Mouse (Mus musculus) spleen, adult 2 months (tissue): ENCODE measurements around the gene Calcoco1. TPM values are rescaled to one million over a fixed set of nuclear protein-coding genes. Genes with fewer than 3 reads are reported as not detected.

Source experiments
- DNase-seq, 2 experiments: peaks; one replicate each; pipeline versions ENCODE4 v3.0.0 to v3.0.0-alpha.2; 2012 to 2021; ENCODE audit warnings: low spot score in 2 of 2, low read depth in 1 of 2
- H3K27ac ChIP-seq: fragments of 200-500 bp; 2 replicates; pipeline ENCODE4 v1.5.1; 2012; ENCODE audit warnings: low read length, inconsistent platforms; ENCODE audit not compliant: insufficient read depth
- H3K27me3 ChIP-seq: fragments of 200-500 bp; 2 replicates; pipeline ENCODE4 v1.6.1; 2012; ENCODE audit warnings: mild to moderate bottlenecking, moderate library complexity, low read length, inconsistent platforms; ENCODE audit not compliant: control insufficient read depth, insufficient read depth
- H3K36me3 ChIP-seq: fragments of 200-500 bp; 2 replicates; pipeline ENCODE4 v1.6.1; 2012; ENCODE audit warnings: mild to moderate bottlenecking, low read length, inconsistent platforms; ENCODE audit not compliant: control insufficient read depth, insufficient read depth
- H3K4me1 ChIP-seq: fragments of 200-500 bp; 2 replicates; pipeline ENCODE4 v1.6.1; 2011; ENCODE audit warnings: inconsistent platforms; ENCODE audit not compliant: control insufficient read depth, insufficient read depth, insufficient read length
- H3K4me3 ChIP-seq: fragments of 200-500 bp; 2 replicates; pipeline ENCODE4 v1.5.1; 2011; ENCODE audit warnings: mild to moderate bottlenecking, inconsistent platforms; ENCODE audit not compliant: insufficient read depth, insufficient read length; ENCODE audit errors: extremely low read depth
- CTCF ChIP-seq: fragments of 200-500 bp; IDR thresholded peaks from 2 replicates; pipeline ENCODE4 v1.5.1; 2011; ENCODE audit warnings: mild to moderate bottlenecking, inconsistent platforms; ENCODE audit not compliant: insufficient read depth, insufficient read length, insufficient replicate concordance; ENCODE audit errors: extremely low read depth
- POLR2A ChIP-seq: fragments of 200-500 bp; IDR thresholded peaks from 2 replicates; pipeline ENCODE4 v1.6.1; 2011; ENCODE audit warnings: low read depth, low read length, inconsistent platforms
- WGBS: fragments of 180-500 bp; shearing (Covaris S2); methylation state at CpG from one replicate; pipeline ENCODE4 v1.1.7; 2018; 5-methylcytosine and 5-hydroxymethylcytosine counted together
- polyA plus RNA-seq: library from polyadenylated mRNA; depleted of rRNA; stranded (reverse); fragments of >200 nt; gene quantifications from 2 replicates; pipeline ENCODE4 v1.2.3, GENCODE M21; 2012

Gene Calcoco1
- polyA plus RNA-seq, 1 experiment, result 34.9 TPM

- Histone ChIP-seq H3K4me3 (no peak overlapping the region), H3K27ac (no peak overlapping the region), H3K27me3 (peaks cover 25% of the 10 kb centered on the region), H3K36me3 (no peaks in the 10 kb centered on the region), H3K4me1 (peaks cover 10% of the 10 kb centered on the region)
- 48% methylated on average over 3 of the region's 3 CpGs for WGBS
- DNase-seq, result no peak
- TF ChIP-seq POLR2A, result no peak
- TF ChIP-seq CTCF, result no peak
Observed at GRCm38 (mm10) chr15:102696899-102697298, 25.1 kb downstream of the Calcoco1 start.

GRCm38 (mm10) chr15:102693600-102693999 lies 28.4 kb downstream of the Calcoco1 start:
- Histone ChIP-seq H3K4me1 (peaks cover 10% of the 10 kb centered on the region), H3K27ac (no peak overlapping the region), H3K27me3 (peaks cover 28% of the 10 kb centered on the region), H3K4me3 (no peak overlapping the region), H3K36me3 (no peaks in the 10 kb centered on the region)
- 8% methylated on average over 11 of the region's 11 CpGs for WGBS
- TF ChIP-seq POLR2A (no peak), CTCF (no peak)
- DNase-seq, result no peak

GRCm38 (mm10) chr15:102692991-102693411 lies 29.0 kb downstream of the Calcoco1 start:
- peak overlapping the region; percentile 48; the same call in 1 of the 2 replicates for H3K4me3 ChIP-seq
- peaks cover 28% of the 10 kb centered on the region for H3K27me3 ChIP-seq
- DNase-seq, result peak in 1 of 2 experiments; percentile 18
- WGBS, result under 1% methylated on average over 32 of the region's 32 CpGs
- H3K27ac ChIP-seq, result no peak overlapping the region
- TF ChIP-seq CTCF (peak; percentile 38; the same call in 1 of the 2 replicates), POLR2A (no peak)
- H3K4me1 ChIP-seq, result peaks cover 10% of the 10 kb centered on the region
- H3K36me3 ChIP-seq, result no peaks in the 10 kb centered on the region

- 9% methylated on average over 26 of the region's 26 CpGs for WGBS
- peaks cover 10% of the 10 kb centered on the region for H3K4me1 ChIP-seq
- TF ChIP-seq CTCF, result no peak
- TF ChIP-seq POLR2A, result no peak
- no peaks in the 10 kb centered on the region for H3K36me3 ChIP-seq
- peak overlapping the region; percentile 33; the same call in 1 of the 2 replicates for H3K4me3 ChIP-seq
- peaks cover 28% of the 10 kb centered on the region for H3K27me3 ChIP-seq
- DNase-seq, result no peak
- no peak overlapping the region for H3K27ac ChIP-seq
Observed at GRCm38 (mm10) chr15:102692321-102692804, 29.6 kb downstream of the Calcoco1 start.

GRCm38 (mm10) chr15:102685791-102686190 lies 36.2 kb downstream of the Calcoco1 start:
- 34% methylated on average over 4 of the region's 4 CpGs for WGBS

GRCm38 (mm10) chr15:102683670-102684069 lies 38.3 kb downstream of the Calcoco1 start:
- H3K27me3 ChIP-seq, result no peaks in the 10 kb centered on the region
- H3K36me3 ChIP-seq, result no peaks in the 10 kb centered on the region
- H3K4me3 ChIP-seq, result no peak overlapping the region
- no peaks in the 10 kb centered on the region for H3K4me1 ChIP-seq
- no peak for DNase-seq
- no peak for TF ChIP-seq CTCF
- TF ChIP-seq POLR2A, result no peak
- H3K27ac ChIP-seq, result no peak overlapping the region
- 10% methylated on average over 1 of the region's 1 CpGs for WGBS

More at GRCm38 (mm10) chr15:102685791-102686190, 36.2 kb downstream of the Calcoco1 start:
- Histone ChIP-seq H3K4me3 (no peak overlapping the region), H3K27me3 (no peaks in the 10 kb centered on the region; the same call in 1 of the 2 replicates), H3K27ac (no peak overlapping the region), H3K36me3 (no peaks in the 10 kb centered on the region), H3K4me1 (no peaks in the 10 kb centered on the region)
- DNase-seq, result no peak
- TF ChIP-seq POLR2A (no peak), CTCF (no peak)

GRCm38 (mm10) chr15:102676345-102676744 lies 45.6 kb downstream of the Calcoco1 start:
- TF ChIP-seq CTCF (no peak), POLR2A (no peak)
- no peaks in the 10 kb centered on the region for H3K4me1 ChIP-seq
- H3K27ac ChIP-seq, result no peak overlapping the region
- peaks cover 8% of the 10 kb centered on the region for H3K27me3 ChIP-seq
- no peaks in the 10 kb centered on the region for H3K36me3 ChIP-seq
- no peak for DNase-seq
- WGBS, result 91% methylated on average over 2 of the region's 2 CpGs
- no peak overlapping the region for H3K4me3 ChIP-seq
